Mouse (Mus musculus) heart, embryonic 11.5 days (tissue): ENCODE results near the gene Pdcd1lg2. TPM values are rescaled to one million over a fixed set of nuclear protein-coding genes. Genes with fewer than 3 reads are reported as not detected.

Source experiments
- polyA plus RNA-seq: library from polyadenylated mRNA; unstranded; fragments of >200 nt; fragmentation: Nextera tagmentation; extraction: Ambion mirVana; gene quantifications from 2 replicates; pipeline ENCODE4 v1.2.1, GENCODE M21; 2014

The Pdcd1lg2 gene
- polyA plus RNA-seq, 1 experiment from 2014 or later = not detected

Other genes with a start within 250 kb of the Pdcd1lg2 start
- gene Jak2, start 159.1 kb upstream of the Pdcd1lg2 start, polyA plus RNA-seq = 9.8 and 10.4 TPM in 2 replicates
- gene Insl6, start 85.6 kb upstream of the Pdcd1lg2 start, polyA plus RNA-seq = 5.5 and 6.6 TPM in 2 replicates
- 0.25 and 0.60 TPM in 2 replicates for gene Rln1, start 76.2 kb upstream of the Pdcd1lg2 start, polyA plus RNA-seq
- gene Plgrkt, start 43.5 kb upstream of the Pdcd1lg2 start, polyA plus RNA-seq = 39.7 and 43.6 TPM in 2 replicates
- gene Cd274, start 43.5 kb upstream of the Pdcd1lg2 start, polyA plus RNA-seq = 0.48 and 0.62 TPM in 2 replicates
- gene Ric1, start 111.4 kb downstream of the Pdcd1lg2 start, polyA plus RNA-seq = 6.5 and 8.7 TPM in 2 replicates
- 5.0 and 7.1 TPM in 2 replicates for gene Ermp1, start 237.5 kb downstream of the Pdcd1lg2 start, polyA plus RNA-seq